In the genomic region with DNA sequence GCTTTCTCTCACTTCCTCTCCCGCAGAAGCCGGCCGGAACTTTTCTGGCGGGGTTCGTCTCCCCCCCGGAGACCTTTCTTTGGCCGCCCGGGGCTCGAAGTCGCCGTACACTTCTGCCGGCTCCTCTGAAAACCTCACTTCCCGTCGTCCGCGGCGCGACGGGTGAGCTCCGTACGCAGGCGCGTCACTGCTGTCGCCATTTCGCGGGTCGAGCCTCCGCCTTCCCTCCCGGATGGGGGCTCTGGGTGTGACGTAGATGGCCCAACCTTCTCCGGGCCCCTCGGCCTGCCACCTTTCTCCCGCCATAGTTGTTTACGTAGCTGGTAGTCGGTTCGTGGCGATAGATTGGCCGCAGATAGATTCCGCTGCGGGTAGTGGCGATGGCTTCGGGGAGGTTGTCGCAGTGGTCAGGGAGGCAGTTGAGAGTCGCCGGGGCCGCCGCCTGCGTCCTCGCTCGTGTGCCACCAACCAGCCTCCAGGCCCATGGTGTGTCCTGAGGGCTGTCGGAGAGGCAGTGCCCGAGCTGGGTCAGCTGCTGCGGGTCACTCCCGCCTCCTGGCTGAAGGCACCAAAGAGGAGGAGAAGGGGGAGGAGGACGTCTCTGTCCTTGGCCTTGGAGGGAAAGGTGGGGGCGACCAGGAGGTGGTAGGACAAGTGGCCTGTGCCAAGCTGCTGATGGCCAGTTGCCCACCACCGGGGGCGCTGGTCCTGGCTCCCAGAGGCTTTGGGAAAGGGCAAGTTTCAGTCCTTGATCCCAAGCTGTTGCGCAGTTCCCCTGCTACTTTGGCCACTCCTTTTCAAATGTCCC, we compare ENCODE assay signal across 8 mouse cellular contexts. TPM values are rescaled to one million over a fixed set of nuclear protein-coding genes. Genes with fewer than 3 reads are reported as not detected.
DNase-seq lines count a peak whose midpoint lies in the region; ATAC-seq lines count a peak whose summit lies in the region.

A gene (minus strand): TSS at position 551 of the 808 bp plus-strand sequence.

- peak within 1 kb of the TSS; percentile 75 for H3K4me2 ChIP-seq in heart, embryonic 13.5 days
- peak within 1 kb of the TSS; percentile 78 for H3K4me2 ChIP-seq in liver, embryonic 13.5 days
- peak within 1 kb of the TSS; percentile 81 for H3K4me2 ChIP-seq in stomach, embryonic 16.5 days (ENCODE audit: low read depth, low read length)

- peak; percentile 99 for DNase-seq in CD4-positive, CD25-positive, alpha-beta regulatory T cell, adult 2 months (ENCODE audit: low read depth, low spot score)
- peak; percentile 94 for DNase-seq in fat pad, adult 2 months (ENCODE audit: extremely low read depth, low read depth, low spot score)
- peak; percentile 98 for DNase-seq in kidney, postnatal 10 days
- peak; percentile 94 for DNase-seq in liver, embryonic 13.5 days
- peak; percentile 96 for DNase-seq in neural tube, embryonic 10.5 days (ENCODE audit: extremely low spot score, low spot score)

- H3K4me1 ChIP-seq in brown adipose tissue, adult 24 weeks (ENCODE audit: control insufficient read depth, insufficient read depth, insufficient read length, low read length), result peaks cover 2% of the 10 kb centered on the region; the same call in 1 of the 2 replicates
- peaks cover 26% of the 10 kb centered on the region for H3K4me1 ChIP-seq in heart, embryonic 13.5 days
- peaks cover 42% of the 10 kb centered on the region for H3K4me1 ChIP-seq in liver, embryonic 13.5 days (replicated peaks)
- peaks cover 16% of the 10 kb centered on the region; the same call in 1 of the 2 replicates for H3K4me1 ChIP-seq in stomach, embryonic 16.5 days (ENCODE audit: control insufficient read depth, insufficient read depth, low read length)

- H3K27me3 ChIP-seq in heart, embryonic 13.5 days (replicated peaks), result no peaks in the 10 kb centered on the region
- H3K27me3 ChIP-seq in liver, embryonic 13.5 days, result no peaks in the 10 kb centered on the region
- H3K27me3 ChIP-seq in stomach, embryonic 16.5 days (ENCODE audit: control insufficient read depth, insufficient read depth, low read length), result no peaks in the 10 kb centered on the region

- peaks cover 28% of the 10 kb centered on the region for H3K36me3 ChIP-seq in heart, embryonic 13.5 days
- H3K36me3 ChIP-seq in liver, embryonic 13.5 days, result peaks cover 29% of the 10 kb centered on the region
- peaks cover 10% of the 10 kb centered on the region for H3K36me3 ChIP-seq in stomach, embryonic 16.5 days (ENCODE audit: control insufficient read depth, insufficient read depth, low read length)

- H3K27ac ChIP-seq in brown adipose tissue, adult 24 weeks (replicated peaks; ENCODE audit: low read depth, low read length), result peak within 1 kb of the TSS; percentile 97
- H3K27ac ChIP-seq in heart, embryonic 13.5 days (replicated peaks), result peak within 1 kb of the TSS; percentile 100
- H3K27ac ChIP-seq in liver, embryonic 13.5 days, result peak within 1 kb of the TSS; percentile 100
- peak within 1 kb of the TSS; percentile 100 for H3K27ac ChIP-seq in stomach, embryonic 16.5 days (ENCODE audit: low read length)

- H3K9ac ChIP-seq in heart, embryonic 13.5 days, result peak within 1 kb of the TSS; percentile 96
- H3K9ac ChIP-seq in liver, embryonic 13.5 days, result peak within 1 kb of the TSS; percentile 98
- H3K9ac ChIP-seq in stomach, embryonic 16.5 days (ENCODE audit: low read length), result peak within 1 kb of the TSS; percentile 96

- peak; percentile 85 for ATAC-seq in heart, embryonic 13.5 days (ENCODE audit: extremely low read depth, insufficient number of reproducible peaks, low FRiP score, low TSS enrichment)
- ATAC-seq in liver, embryonic 13.5 days (ENCODE audit: low read depth), result peak; percentile 85
- ATAC-seq in stomach, embryonic 16.5 days (ENCODE audit: insufficient read depth, low FRiP score), result peak; percentile 93

- H3K9me3 ChIP-seq in heart, embryonic 13.5 days, result no peaks in the 10 kb centered on the region
- no peaks in the 10 kb centered on the region for H3K9me3 ChIP-seq in liver, embryonic 13.5 days (replicated peaks)
- no peaks in the 10 kb centered on the region for H3K9me3 ChIP-seq in stomach, embryonic 16.5 days (replicated peaks; ENCODE audit: control insufficient read depth, low read length)

- under 1% methylated on average over 59 of the region's 59 CpGs for WGBS in heart, embryonic 13.5 days
- under 1% methylated on average over 59 of the region's 59 CpGs for WGBS in liver, embryonic 13.5 days (ENCODE audit: insufficient replicate concordance)
- under 1% methylated on average over 59 of the region's 59 CpGs for WGBS in stomach, embryonic 16.5 days

- peak within 1 kb of the TSS; percentile 74 for H3K4me3 ChIP-seq in brown adipose tissue, adult 24 weeks (ENCODE audit: insufficient read depth, low read depth, low read length)
- H3K4me3 ChIP-seq in heart, embryonic 13.5 days, result peak within 1 kb of the TSS; percentile 78
- peak within 1 kb of the TSS; percentile 87 for H3K4me3 ChIP-seq in liver, embryonic 13.5 days (replicated peaks)
- peak within 1 kb of the TSS; percentile 89 for H3K4me3 ChIP-seq in stomach, embryonic 16.5 days (replicated peaks; ENCODE audit: low read length)

RNA-seq across cellular contexts. Expression of the gene that starts here (rescaled TPM):
- polyA plus RNA-seq in brown adipose tissue, adult 24 weeks (2012; ENCODE audit: insufficient read depth, insufficient read length, missing spikeins), result 52.9 and 65.1 TPM in 2 replicates
- 28.4 and 32.0 TPM in 2 replicates for polyA plus RNA-seq in heart, embryonic 13.5 days (2015; fragmentation: Nextera tagmentation; extraction: Ambion mirVana)
- 25.9 and 29.6 TPM in 2 replicates for polyA plus RNA-seq in liver, embryonic 13.5 days (2015; fragmentation: Nextera tagmentation; extraction: Ambion mirVana)
- 33.8 and 34.8 TPM in 2 replicates for polyA plus RNA-seq in stomach, embryonic 16.5 days (2015; fragmentation: Nextera tagmentation; extraction: Ambion mirVana)

Comparison
In these comparisons a context has a peak if more than half of its experiments do, and no peak if none do; other contexts are left out.
1. Peak in every context shown above with its lines: DNase-seq, ATAC-seq, H3K4me3 ChIP-seq and H3K27ac ChIP-seq.